Mouse (Mus musculus) cerebellum, adult 2 months (tissue): ENCODE measurements around the gene Dmkn.

ENCODE experiments used
- CTCF ChIP-seq: fragments of 200-500 bp; IDR thresholded peaks from 2 replicates; pipeline ENCODE4 v1.5.1; 2011; ENCODE audit warnings: low read depth, mild to moderate bottlenecking, control low read depth, low read length, moderate library complexity, borderline replicate concordance; ENCODE audit not compliant: insufficient read depth
- POLR2A ChIP-seq: fragments of 200-500 bp; IDR thresholded peaks from 2 replicates; pipeline ENCODE4 v1.6.1; 2011; ENCODE audit warnings: low read length, control low read depth, borderline replicate concordance; ENCODE audit not compliant: insufficient read depth

- TF ChIP-seq CTCF (no peak), POLR2A (no peak)
Measured at GRCm38 (mm10) chr7:30769236-30769635, 5.7 kb downstream of the Dmkn start.
